Mouse (Mus musculus) lung, embryonic 16.5 days (tissue): ENCODE results near the gene Sigmar1. TPM values are rescaled to one million over a fixed set of nuclear protein-coding genes. Genes with fewer than 3 reads are reported as not detected.
"Not testable (repeated sequence)": the region's sequence is repeated elsewhere in the genome, so short reads cannot be mapped to it uniquely, and the experiment has no call there.

Experiments
- ATAC-seq: fragments of 200-750 bp; cut with Nextera tagmentation; 2 replicates; pipeline ENCODE4 v1.8.0; 2017; ENCODE audit warnings: low read depth, mild to moderate bottlenecking, moderate library complexity
- H3K27ac ChIP-seq: fragments of 300-500 bp; sonication (generic); 2 replicates; pipeline ENCODE4 v1.5.1; 2014; ENCODE audit warnings: mild to moderate bottlenecking, control low read depth, low read length
- H3K27me3 ChIP-seq: fragments of 300-500 bp; sonication (generic); 2 replicates; pipeline ENCODE4 v1.6.1; 2014; ENCODE audit warnings: low read depth, low read length, mixed read lengths; ENCODE audit not compliant: control insufficient read depth, insufficient read depth
- H3K36me3 ChIP-seq: fragments of 300-500 bp; sonication (generic); 2 replicates; pipeline ENCODE4 v1.6.1; 2014; ENCODE audit warnings: low read length; ENCODE audit not compliant: control insufficient read depth, insufficient read depth
- H3K4me1 ChIP-seq: fragments of 300-500 bp; sonication (generic); replicated peaks from 2 replicates; pipeline ENCODE4 v1.6.1; 2014; ENCODE audit warnings: low read length, mixed read lengths; ENCODE audit not compliant: control insufficient read depth, insufficient read depth
- H3K4me2 ChIP-seq: fragments of 300-500 bp; sonication (generic); 2 replicates; pipeline ENCODE4 v1.6.1; 2014; ENCODE audit warnings: low read depth, low read length, control low read depth
- H3K4me3 ChIP-seq: fragments of 300-500 bp; sonication (generic); 2 replicates; pipeline ENCODE4 v1.5.1; 2014; ENCODE audit warnings: mild to moderate bottlenecking, low read length, control low read depth
- H3K9ac ChIP-seq: fragments of 300-500 bp; sonication (generic); 2 replicates; pipeline ENCODE4 v1.6.1; 2014; ENCODE audit warnings: low read length, control low read depth
- H3K9me3 ChIP-seq: fragments of 300-500 bp; sonication (generic); 2 replicates; pipeline ENCODE4 v1.6.1; 2016; ENCODE audit warnings: low read length; ENCODE audit not compliant: control insufficient read depth
- WGBS: fragments of 180-500 bp; shearing (Covaris S2); extraction: QIAGEN DNeasy Blood & Tissue Kit; methylation state at CpG from one replicate; pipeline ENCODE4 v1.1.7; 2014; 5-methylcytosine and 5-hydroxymethylcytosine counted together
- polyA plus RNA-seq: library from polyadenylated mRNA; unstranded; fragments of >200 nt; fragmentation: Nextera tagmentation; extraction: Ambion mirVana; gene quantifications from 2 replicates; pipeline ENCODE4 v1.2.1, GENCODE M21; 2015

Sigmar1 gene
- polyA plus RNA-seq, 1 experiment from 2014 or later: 72.2 TPM

DNA sequence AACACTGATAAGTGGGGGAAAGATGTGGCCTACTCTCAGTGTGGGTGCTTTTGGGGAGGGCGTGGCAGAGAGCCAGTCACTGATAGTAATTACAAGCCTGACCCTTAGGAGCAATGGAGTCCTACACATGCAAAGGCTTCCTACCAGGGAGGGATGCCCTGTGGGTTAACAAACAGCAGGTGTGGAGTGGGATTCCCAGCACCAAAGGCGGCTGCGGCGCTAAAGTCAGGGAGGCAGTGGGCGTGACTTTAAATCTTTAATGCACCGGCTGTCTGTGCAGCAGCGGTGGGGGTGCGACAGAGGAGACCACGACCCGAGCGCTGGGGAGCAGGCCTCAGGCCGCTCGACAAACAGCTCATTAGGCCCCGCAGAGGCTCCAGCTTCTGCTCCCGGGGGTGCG lies 17.0 kb upstream of the Sigmar1 start:
- not testable (repeated sequence) for H3K9me3 ChIP-seq, H3K4me1 ChIP-seq, H3K27ac ChIP-seq, ATAC-seq, H3K27me3 ChIP-seq, H3K36me3 ChIP-seq
- peak overlapping the region; percentile 45 for H3K4me2 ChIP-seq
- WGBS: 7% methylated on average over 7 of the region's 16 CpGs
- H3K4me3 ChIP-seq: peak overlapping the region; percentile 27
- H3K9ac ChIP-seq: peak overlapping the region; percentile 11; the same call in 1 of the 2 replicates

DNA sequence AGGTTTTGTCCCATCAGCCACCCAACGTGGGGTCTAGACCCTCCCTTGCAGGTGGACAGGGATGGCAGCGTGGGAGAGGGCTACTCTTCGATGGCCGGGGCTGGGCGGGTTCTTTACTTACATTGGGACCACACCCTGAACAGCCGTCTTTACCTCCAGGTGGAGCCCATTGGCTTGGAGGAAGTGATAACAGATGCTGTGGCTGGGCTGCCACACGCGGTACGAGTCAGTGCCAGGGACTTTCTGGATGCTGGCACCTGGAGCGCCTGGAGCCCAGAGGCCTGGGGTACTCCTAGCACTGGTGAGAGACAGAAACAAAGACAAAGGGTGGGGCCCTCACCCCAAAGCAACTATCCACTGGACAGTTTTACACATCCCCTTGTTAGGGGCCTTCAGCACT lies 11.3 kb upstream of the Sigmar1 start:
- H3K4me1 ChIP-seq: not testable (repeated sequence)
- 81% methylated on average over 10 of the region's 10 CpGs for WGBS

DNA sequence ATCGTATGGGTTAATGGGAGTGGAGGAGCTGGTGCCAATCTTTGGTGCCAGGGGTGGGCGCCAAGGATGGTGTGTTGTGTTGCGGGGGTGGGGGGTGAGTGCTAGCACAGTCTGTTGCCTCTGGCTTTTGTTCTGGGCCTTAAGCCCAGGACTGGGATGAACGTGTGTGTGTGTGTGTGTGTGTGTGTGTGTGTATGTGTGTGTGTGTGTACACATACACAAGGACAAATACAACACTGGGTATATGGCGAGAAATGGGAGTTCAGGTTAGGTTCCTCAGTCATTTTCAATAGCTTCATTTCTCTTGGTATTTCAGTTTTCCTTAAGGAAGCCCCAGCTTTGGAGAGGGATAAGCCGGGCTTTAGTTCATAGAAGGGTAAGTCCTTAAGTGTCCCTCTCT lies 7.2 kb upstream of the Sigmar1 start:
- not testable (repeated sequence) for H3K4me3 ChIP-seq, H3K27me3 ChIP-seq, H3K4me2 ChIP-seq, H3K27ac ChIP-seq, H3K9ac ChIP-seq, ATAC-seq, H3K36me3 ChIP-seq, H3K9me3 ChIP-seq
- peaks cover 28% of the 10 kb centered on the region for H3K4me1 ChIP-seq
- WGBS: 64% methylated on average over 3 of the region's 6 CpGs

More for the DNA sequence above, 11.3 kb upstream of the Sigmar1 start:
- not testable (repeated sequence) for H3K9ac ChIP-seq, H3K27ac ChIP-seq, H3K27me3 ChIP-seq, H3K36me3 ChIP-seq, H3K4me3 ChIP-seq, H3K9me3 ChIP-seq, H3K4me2 ChIP-seq, ATAC-seq

DNA sequence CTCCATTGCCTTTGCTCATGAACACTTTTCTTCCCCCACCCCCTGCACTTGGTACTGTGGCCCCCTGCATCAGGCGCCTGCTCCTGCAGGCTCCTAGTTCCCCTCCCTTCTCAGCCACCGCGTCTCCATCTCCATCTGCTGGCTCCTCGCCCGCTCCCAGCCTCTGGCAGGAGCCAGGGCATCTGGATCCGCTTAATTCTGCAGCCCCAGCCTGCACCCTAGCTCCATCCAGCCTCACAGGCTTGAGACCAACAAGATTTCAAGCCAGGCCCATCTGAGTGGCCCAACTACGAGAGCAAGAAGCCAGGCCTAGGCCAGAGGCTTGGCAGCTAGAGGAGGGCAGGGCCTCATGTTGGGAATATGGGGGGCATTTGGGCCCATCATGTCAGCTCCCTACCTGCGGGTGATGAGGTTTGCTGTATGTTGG lies 6.7 kb upstream of the Sigmar1 start:
- H3K36me3 ChIP-seq, H3K27me3 ChIP-seq, H3K9me3 ChIP-seq, H3K9ac ChIP-seq: not testable (repeated sequence)
- Histone ChIP-seq H3K4me2 (peak overlapping the region; percentile 74), H3K4me3 (peak overlapping the region; percentile 21), H3K4me1 (peaks cover 28% of the 10 kb centered on the region), H3K27ac (peak overlapping the region; percentile 94)
- 36% methylated on average over 8 of the region's 8 CpGs for WGBS
- peak; percentile 18 for ATAC-seq

DNA sequence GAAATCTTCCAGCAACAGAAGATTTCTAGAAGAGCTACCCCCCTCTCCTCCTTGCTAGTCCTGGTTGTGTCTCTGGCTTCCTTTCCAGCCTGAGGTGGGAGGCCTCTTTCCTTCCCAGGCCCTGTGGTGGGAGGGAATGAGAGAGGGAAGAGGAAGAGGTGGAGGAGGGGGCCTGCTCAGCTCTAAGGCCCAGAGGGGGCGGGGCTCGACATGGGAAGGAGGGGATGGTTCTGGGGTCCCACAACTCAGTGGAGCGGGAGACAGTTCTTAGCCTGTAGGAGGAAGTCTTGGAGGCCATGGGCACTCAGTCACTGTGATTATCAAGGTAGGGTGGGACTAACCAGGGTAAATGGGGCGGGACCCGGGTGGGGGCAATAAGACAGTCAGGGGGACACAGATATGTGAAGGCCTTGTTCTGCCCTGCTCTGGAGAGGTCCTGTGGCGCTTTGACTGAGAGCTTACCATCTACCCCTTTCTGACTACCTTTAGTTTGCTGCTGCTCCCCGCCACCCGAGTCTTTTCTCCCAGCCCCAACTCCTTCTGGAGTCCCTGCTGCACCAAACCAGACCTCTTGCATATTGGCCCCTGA lies 6.2 kb upstream of the Sigmar1 start:
- no peaks in the 10 kb centered on the region for H3K27me3 ChIP-seq
- H3K4me1 ChIP-seq: peaks cover 28% of the 10 kb centered on the region
- peak overlapping the region; percentile 21 for H3K4me3 ChIP-seq
- peak overlapping the region; percentile 74 for H3K4me2 ChIP-seq
- H3K27ac ChIP-seq: peak overlapping the region; percentile 94
- H3K9me3 ChIP-seq: no peaks in the 10 kb centered on the region
- no peaks in the 10 kb centered on the region for H3K36me3 ChIP-seq
- peak overlapping the region; percentile 1; the same call in 1 of the 2 replicates for H3K9ac ChIP-seq
- 33% methylated on average over 8 of the region's 8 CpGs for WGBS
- ATAC-seq: peak; percentile 39

DNA sequence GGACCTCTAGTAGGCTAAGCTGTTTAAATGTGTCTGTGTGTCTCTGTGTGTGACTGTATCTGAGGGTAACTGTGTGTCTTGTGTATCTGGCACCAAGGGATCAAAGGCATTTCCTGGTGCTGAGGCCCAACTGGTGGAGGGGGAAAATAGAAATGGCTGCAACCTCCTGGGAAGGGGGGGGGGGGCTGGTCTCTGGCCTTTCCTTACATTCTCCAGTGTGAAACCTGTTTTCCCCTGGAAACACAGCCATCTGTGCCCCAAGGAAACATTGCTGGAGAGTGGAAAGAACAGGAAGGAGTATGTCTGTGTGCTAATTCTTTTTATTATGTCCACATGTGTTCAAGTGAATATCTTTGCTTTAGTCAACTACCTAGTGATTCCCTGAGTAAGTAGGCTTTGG lies 5.7 kb upstream of the Sigmar1 start:
- H3K9ac ChIP-seq: peak overlapping the region; percentile 68
- H3K9me3 ChIP-seq: no peaks in the 10 kb centered on the region
- no peaks in the 10 kb centered on the region for H3K36me3 ChIP-seq
- no peak for ATAC-seq
- peak overlapping the region; percentile 62 for H3K4me3 ChIP-seq
- peak overlapping the region; percentile 94 for H3K27ac ChIP-seq
- H3K4me2 ChIP-seq: peak overlapping the region; percentile 74
- no peaks in the 10 kb centered on the region for H3K27me3 ChIP-seq
- H3K4me1 ChIP-seq: peaks cover 28% of the 10 kb centered on the region

DNA sequence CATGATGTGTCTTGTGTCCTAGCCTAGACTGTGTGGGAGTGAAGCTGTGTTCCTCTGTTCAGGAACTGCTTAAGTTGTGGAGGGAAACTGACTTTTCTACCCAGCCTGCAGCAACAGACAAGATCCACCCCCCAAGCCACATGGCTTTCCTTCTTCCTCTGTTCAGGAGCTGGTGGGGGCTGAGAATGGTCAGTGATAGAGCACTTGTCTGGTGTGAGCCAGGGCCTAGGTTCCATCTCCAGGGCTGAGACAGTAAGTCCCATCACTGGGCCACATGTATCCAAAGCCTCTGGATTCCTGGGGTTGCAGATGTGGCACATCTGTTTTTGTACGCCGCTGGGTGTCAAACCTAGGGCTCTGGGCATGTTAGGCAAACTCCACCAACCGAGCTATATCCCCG lies 5.0 kb upstream of the Sigmar1 start:
- Histone ChIP-seq H3K36me3 (no peaks in the 10 kb centered on the region), H3K4me3 (peak overlapping the region; percentile 62), H3K4me1 (peaks cover 33% of the 10 kb centered on the region), H3K9me3 (no peaks in the 10 kb centered on the region), H3K4me2 (peak overlapping the region; percentile 74), H3K27me3 (no peaks in the 10 kb centered on the region), H3K27ac (peak overlapping the region; percentile 94), H3K9ac (peak overlapping the region; percentile 68)
- 49% methylated on average over 4 of the region's 4 CpGs for WGBS
- peak; percentile 16; the same call in 1 of the 2 replicates for ATAC-seq

DNA sequence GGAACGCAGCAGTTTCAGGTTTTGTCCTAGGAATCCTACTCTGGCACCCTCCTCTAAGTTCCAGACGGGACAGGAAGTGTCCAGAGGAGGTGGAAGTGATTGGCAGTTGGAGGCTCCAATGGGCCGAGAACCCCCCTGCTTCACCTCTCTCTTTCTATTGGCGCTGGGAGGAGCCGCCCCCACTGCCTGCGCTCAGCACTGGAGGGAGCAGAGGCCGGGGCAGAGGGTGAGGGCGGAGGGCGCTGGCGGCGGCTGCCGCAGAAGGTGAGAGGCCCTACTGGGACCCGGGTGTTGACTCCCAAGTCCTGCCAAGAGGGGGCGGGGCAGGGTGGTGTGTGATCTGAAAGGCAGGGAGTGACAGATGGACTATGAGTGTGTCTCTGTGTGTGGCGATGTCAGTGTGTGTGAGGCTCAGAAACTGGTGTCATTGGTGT lies 4.3 kb upstream of the Sigmar1 start:
- H3K4me1 ChIP-seq: peaks cover 33% of the 10 kb centered on the region
- 0% methylated on average over 15 of the region's 15 CpGs for WGBS

DNA sequence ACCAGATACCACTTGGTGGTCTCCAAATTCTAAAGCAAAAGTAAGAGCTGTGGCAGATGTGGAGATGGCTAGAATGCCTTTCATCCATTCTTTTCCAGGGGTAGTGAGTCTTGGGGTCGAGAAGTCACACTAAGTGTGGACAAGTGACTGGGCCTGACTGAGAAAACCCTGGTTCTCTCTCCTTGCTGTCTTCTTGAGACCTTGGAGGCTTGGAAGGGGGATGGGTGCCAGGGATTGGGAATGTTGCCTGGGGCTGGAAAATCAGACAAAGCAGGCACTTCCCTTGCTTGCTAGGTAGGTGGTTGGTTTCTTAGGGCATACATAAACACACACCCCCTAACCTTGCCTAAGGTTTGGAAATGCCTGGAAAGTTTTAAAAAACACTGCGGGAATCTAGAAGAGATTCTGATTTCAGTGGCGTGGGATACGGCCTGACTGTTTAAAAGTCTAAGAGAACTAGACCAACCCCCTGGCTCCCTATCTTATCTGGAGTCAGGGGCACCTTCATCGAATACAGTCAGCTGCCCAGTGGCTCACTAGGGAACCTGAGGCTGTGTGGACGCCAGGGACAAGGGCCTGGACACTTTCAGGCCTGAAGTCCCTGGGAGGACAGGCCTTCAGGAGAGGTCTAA lies 3.8 kb upstream of the Sigmar1 start:
- H3K4me2 ChIP-seq: peak overlapping the region; percentile 74
- H3K27ac ChIP-seq: peak overlapping the region; percentile 94
- no peaks in the 10 kb centered on the region for H3K27me3 ChIP-seq
- peaks cover 36% of the 10 kb centered on the region for H3K4me1 ChIP-seq
- WGBS: 25% methylated on average over 6 of the region's 6 CpGs
- H3K4me3 ChIP-seq: peak overlapping the region; percentile 62
- H3K9ac ChIP-seq: peak overlapping the region; percentile 68
- no peak for ATAC-seq
- no peaks in the 10 kb centered on the region for H3K9me3 ChIP-seq
- no peaks in the 10 kb centered on the region for H3K36me3 ChIP-seq

More for the DNA sequence above, 4.3 kb upstream of the Sigmar1 start:
- Histone ChIP-seq H3K4me2 (peak overlapping the region; percentile 74), H3K27ac (peak overlapping the region; percentile 94), H3K9me3 (no peaks in the 10 kb centered on the region), H3K36me3 (no peaks in the 10 kb centered on the region), H3K27me3 (no peaks in the 10 kb centered on the region), H3K9ac (peak overlapping the region; percentile 68), H3K4me3 (peak overlapping the region; percentile 62)
- ATAC-seq: peak; percentile 93
